Mouse (Mus musculus) liver, embryonic 14.5 days (tissue): ENCODE measurements at regions not wholly inside any gene's neighbourhood (a gene's known extent, or its start where the extent isn't known, plus 50 kb on each side); places are given as distances from the start of the nearest gene placed in this dataset.

Source experiments
- ATAC-seq: fragments of 200-750 bp; cut with Nextera tagmentation; 2 replicates; pipeline ENCODE4 v1.8.0; 2017; ENCODE audit warnings: moderate number of reproducible peaks, mild to moderate bottlenecking, moderate library complexity; ENCODE audit not compliant: insufficient read depth
- DNase-seq, 3 experiments: peaks; one replicate each; pipeline ENCODE4 v3.0.0-alpha.2; 2012 to 2013; ENCODE audit warnings: low read depth in 3 of 3, low spot score in 3 of 3
- H3K27ac ChIP-seq: fragments of 300-500 bp; sonication (generic); 2 replicates; pipeline ENCODE4 v1.5.1; 2014; ENCODE audit warnings: moderate library complexity, mild to moderate bottlenecking, control low read depth, inconsistent platforms
- H3K27me3 ChIP-seq: fragments of 300-500 bp; sonication (generic); 2 replicates; pipeline ENCODE4 v1.6.1; 2014; ENCODE audit warnings: mild to moderate bottlenecking, low read length, moderate library complexity; ENCODE audit not compliant: control insufficient read depth, insufficient read depth
- H3K36me3 ChIP-seq: fragments of 300-500 bp; sonication (generic); replicated peaks from 2 replicates; pipeline ENCODE4 v1.6.1; 2014; ENCODE audit warnings: low read depth; ENCODE audit not compliant: control insufficient read depth, insufficient read depth
- H3K4me1 ChIP-seq, 2 experiments: fragments of 200-500 bp in 1 of 2; fragments of 300-500 bp in 1 of 2; sonication (generic) in 1 of 2; replicated peaks; 2 replicates each; pipeline ENCODE4 v1.6.1; 2012 to 2014; ENCODE audit warnings: antibody characterized with exemption in 1 of 2, inconsistent platforms in 1 of 2, low read length in 1 of 2; ENCODE audit not compliant: control insufficient read depth in 2 of 2, insufficient read depth in 2 of 2
- H3K4me2 ChIP-seq: fragments of 300-500 bp; sonication (generic); 2 replicates; pipeline ENCODE4 v1.6.1; 2014; ENCODE audit warnings: low read depth, mild to moderate bottlenecking, control low read depth, moderate library complexity
- H3K4me3 ChIP-seq, 2 experiments: fragments of 200-500 bp in 1 of 2; fragments of 300-500 bp in 1 of 2; sonication (generic) in 1 of 2; 2 replicates each; pipeline ENCODE4 v1.5.1; 2012 to 2014; ENCODE audit warnings: low read depth in 2 of 2, low read length in 2 of 2, mild to moderate bottlenecking in 2 of 2, control low read depth in 1 of 2, inconsistent platforms in 1 of 2, moderate library complexity in 1 of 2; ENCODE audit not compliant: insufficient read depth in 1 of 2
- H3K9ac ChIP-seq: fragments of 300-500 bp; sonication (generic); replicated peaks from 2 replicates; pipeline ENCODE4 v1.6.1; 2014; ENCODE audit warnings: mild to moderate bottlenecking, control low read depth, moderate library complexity
- H3K9me3 ChIP-seq: fragments of 300-500 bp; sonication (generic); 2 replicates; pipeline ENCODE4 v1.6.1; 2016; ENCODE audit warnings: low read length, mixed read lengths; ENCODE audit not compliant: control insufficient read depth
- CTCF ChIP-seq: IDR thresholded peaks from 2 replicates; pipeline ENCODE4 v1.5.1; 2016; ENCODE audit warnings: antibody characterized with exemption, low read depth, control low read depth
- EP300 ChIP-seq: IDR thresholded peaks from 2 replicates; pipeline ENCODE4 v1.6.1; 2016; ENCODE audit warnings: antibody characterized with exemption, low read depth
- WGBS: fragments of 180-500 bp; shearing (Covaris S2); extraction: QIAGEN DNeasy Blood & Tissue Kit; methylation state at CpG from one replicate; pipeline ENCODE4 v1.1.7; 2014; ENCODE audit not compliant: insufficient replicate concordance; 5-methylcytosine and 5-hydroxymethylcytosine counted together

DNA sequence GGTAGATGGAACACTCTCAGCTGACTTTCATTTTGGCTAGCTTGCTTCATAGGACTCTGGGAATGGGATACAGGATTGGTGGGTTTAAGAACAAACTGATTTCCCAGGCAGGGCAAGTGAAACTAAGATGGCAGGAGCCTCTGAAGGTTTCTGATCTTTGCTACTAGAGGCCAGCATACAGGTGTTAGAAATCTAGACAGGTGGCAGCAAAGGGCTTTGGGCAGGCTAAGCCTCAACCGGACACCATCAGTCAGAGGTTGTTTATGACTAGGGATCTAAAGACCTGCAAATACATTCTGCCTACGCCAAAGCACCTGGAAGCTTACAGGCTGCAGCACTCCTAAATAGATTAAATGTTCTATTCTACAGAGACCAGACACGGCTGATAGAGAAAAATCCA is 2233.4 kb downstream of the 4930444P10Rik start:
- ATAC-seq: no peak
- WGBS: 37% methylated on average over 3 of the region's 3 CpGs

DNA sequence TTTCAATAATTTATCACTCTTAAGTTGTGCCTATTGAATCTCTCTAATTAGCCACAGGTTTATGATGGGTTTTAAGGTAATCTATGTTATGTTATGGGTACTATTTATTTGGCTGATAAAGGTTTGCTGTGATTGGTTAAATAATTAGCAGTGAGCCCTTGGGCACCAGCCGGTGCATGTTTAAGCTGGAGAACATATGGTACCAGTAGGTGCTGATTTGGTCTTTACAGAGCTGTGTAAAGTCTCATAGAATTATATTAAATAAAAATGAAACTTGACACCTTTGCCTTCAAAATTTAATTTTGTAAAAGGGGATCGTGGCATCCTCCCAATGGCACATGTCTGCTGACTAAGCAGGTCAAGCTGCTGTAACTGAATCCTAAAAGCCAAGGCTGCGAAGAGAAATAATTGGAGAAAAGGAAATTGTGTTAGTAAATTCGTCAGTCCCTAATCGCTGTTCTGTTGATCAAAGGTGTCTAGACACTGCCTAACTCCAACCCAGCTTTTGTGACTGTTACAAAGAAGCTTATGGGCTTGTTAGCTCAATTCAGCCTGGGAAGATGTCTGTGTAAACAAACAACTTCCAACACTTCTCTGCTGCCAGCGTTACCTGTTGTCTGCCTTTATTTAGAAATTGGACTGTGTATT is 2234.6 kb downstream of the 4930444P10Rik start:
- no peak overlapping the region for H3K27ac ChIP-seq
- no peaks in the 10 kb centered on the region for H3K4me1 ChIP-seq
- H3K36me3 ChIP-seq: no peaks in the 10 kb centered on the region
- no peak overlapping the region for H3K4me2 ChIP-seq
- TF ChIP-seq EP300: no peak
- no peak for TF ChIP-seq CTCF
- H3K9ac ChIP-seq: no peak overlapping the region
- no peaks in the 10 kb centered on the region for H3K9me3 ChIP-seq
- no peak overlapping the region for H3K4me3 ChIP-seq
- H3K27me3 ChIP-seq: no peaks in the 10 kb centered on the region
- ATAC-seq: no peak
- no peak for DNase-seq
- WGBS: 46% methylated on average over 6 of the region's 6 CpGs

More for the DNA sequence above, 2233.4 kb downstream of the 4930444P10Rik start:
- Histone ChIP-seq H3K27ac (no peak overlapping the region), H3K9me3 (no peaks in the 10 kb centered on the region), H3K4me3 (no peak overlapping the region), H3K36me3 (no peaks in the 10 kb centered on the region), H3K9ac (no peak overlapping the region), H3K27me3 (no peaks in the 10 kb centered on the region), H3K4me1 (no peaks in the 10 kb centered on the region), H3K4me2 (no peak overlapping the region)
- no peak for DNase-seq
- TF ChIP-seq EP300 (no peak), CTCF (no peak)

DNA sequence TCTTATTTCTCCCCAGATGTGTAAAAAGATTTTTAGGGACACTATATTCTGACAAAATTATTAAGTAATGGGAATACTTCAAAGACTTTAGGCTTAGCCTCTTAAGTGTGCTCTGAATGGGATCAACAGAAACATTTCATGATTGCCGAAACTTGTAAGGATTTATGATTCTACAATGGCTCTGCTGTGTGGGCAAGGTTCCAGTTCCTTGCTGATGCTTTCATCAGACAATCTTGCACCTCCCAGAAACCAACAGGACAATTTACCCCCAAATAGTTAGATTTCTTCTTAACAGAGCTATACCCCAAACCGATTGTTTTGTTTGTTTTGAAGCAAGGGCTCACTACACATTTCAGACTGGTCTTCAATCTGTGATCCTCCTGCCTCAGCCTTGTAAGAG is 2236.1 kb downstream of the 4930444P10Rik start:
- no peak overlapping the region for H3K4me2 ChIP-seq
- H3K9ac ChIP-seq: no peak overlapping the region
- no peaks in the 10 kb centered on the region for H3K9me3 ChIP-seq
- H3K4me3 ChIP-seq: no peak overlapping the region
- WGBS: 70% methylated on average over 2 of the region's 2 CpGs
- no peaks in the 10 kb centered on the region for H3K27me3 ChIP-seq
- H3K4me1 ChIP-seq: no peaks in the 10 kb centered on the region
- DNase-seq (no peak), ATAC-seq (no peak)
- no peak overlapping the region for H3K27ac ChIP-seq
- no peaks in the 10 kb centered on the region for H3K36me3 ChIP-seq
- no peak for TF ChIP-seq CTCF
- TF ChIP-seq EP300: no peak

DNA sequence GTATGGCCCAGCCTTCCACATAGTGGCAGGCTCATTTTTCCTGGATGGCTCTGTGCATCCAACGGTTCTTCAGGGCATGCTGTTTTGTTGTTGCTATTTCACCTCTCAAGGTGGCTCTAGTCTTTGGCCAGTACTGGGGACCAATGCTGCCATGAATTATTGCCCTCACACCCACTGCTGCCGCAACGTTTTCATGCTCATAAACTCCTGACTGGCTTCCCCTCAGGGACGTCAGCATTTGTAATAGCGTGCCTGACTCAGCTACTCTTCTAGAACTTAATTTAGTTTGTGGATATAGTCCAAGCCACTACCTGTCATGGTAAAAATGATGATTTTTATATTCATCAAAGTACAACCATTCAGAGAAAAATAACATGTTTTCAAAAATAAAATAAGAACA is 2242.0 kb downstream of the 4930444P10Rik start:
- no peak overlapping the region for H3K4me2 ChIP-seq
- H3K9ac ChIP-seq: no peak overlapping the region
- no peaks in the 10 kb centered on the region for H3K27me3 ChIP-seq
- no peak for ATAC-seq
- WGBS: 66% methylated on average over 5 of the region's 5 CpGs
- H3K4me3 ChIP-seq: no peak overlapping the region
- no peak overlapping the region for H3K27ac ChIP-seq
- DNase-seq: no peak
- no peaks in the 10 kb centered on the region for H3K4me1 ChIP-seq
- no peaks in the 10 kb centered on the region for H3K9me3 ChIP-seq
- TF ChIP-seq CTCF: no peak
- TF ChIP-seq EP300: no peak
- no peaks in the 10 kb centered on the region for H3K36me3 ChIP-seq

DNA sequence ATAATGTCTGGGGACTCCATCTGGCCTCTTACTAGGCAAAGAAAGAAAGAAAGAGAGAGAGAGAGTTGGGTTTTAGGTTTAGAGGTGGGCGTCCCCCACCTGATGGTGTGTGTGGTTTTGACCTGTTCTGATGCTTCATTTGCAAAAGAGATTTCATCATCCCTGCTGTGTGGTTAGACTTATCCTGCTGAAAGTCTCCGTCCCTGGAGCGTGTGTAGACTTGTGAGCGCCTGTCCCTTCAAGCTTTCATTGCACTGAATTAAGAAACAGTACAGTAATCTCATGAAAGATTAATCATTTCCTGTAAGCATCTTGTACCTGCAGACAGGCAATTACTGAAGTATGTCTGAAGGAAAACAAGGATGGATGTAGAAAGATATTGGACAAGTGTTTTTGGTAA is 2244.1 kb downstream of the 4930444P10Rik start:
- Histone ChIP-seq H3K4me1 (no peaks in the 10 kb centered on the region), H3K4me3 (no peak overlapping the region), H3K36me3 (no peaks in the 10 kb centered on the region), H3K9ac (no peak overlapping the region), H3K4me2 (no peak overlapping the region), H3K27ac (no peak overlapping the region), H3K27me3 (no peaks in the 10 kb centered on the region), H3K9me3 (no peaks in the 10 kb centered on the region)
- ATAC-seq: no peak
- WGBS: 62% methylated on average over 4 of the region's 4 CpGs
- no peak for TF ChIP-seq EP300
- no peak for TF ChIP-seq CTCF
- DNase-seq: no peak
